Mouse (Mus musculus): ENCODE results near the gene Gm28230. TPM values are rescaled to one million over a fixed set of nuclear protein-coding genes. Genes with fewer than 3 reads are reported as not detected.

The Gm28230 gene
- 5.1 and 7.9 TPM in 2 replicates for polyA plus RNA-seq (2012; rRNA removed)

GRCm38 (mm10) chr2:74726551-74726950 is at the start of gene Gm28230:
Gene Gm28230 (plus strand): TSS chr2:74726728.

GRCm38 (mm10) chr2:74678891-74679595 is 47.5 kb upstream of the Gm28230 start, which contains the start of gene Hoxd11:
Gene Hoxd11 (plus strand): TSS chr2:74679557.

GRCm38 (mm10) chr2:74691022-74691951 is 35.2 kb upstream of the Gm28230 start, which contains the start of gene Hoxd10:
Gene Hoxd10 (plus strand): TSS chr2:74691924.

DNA sequence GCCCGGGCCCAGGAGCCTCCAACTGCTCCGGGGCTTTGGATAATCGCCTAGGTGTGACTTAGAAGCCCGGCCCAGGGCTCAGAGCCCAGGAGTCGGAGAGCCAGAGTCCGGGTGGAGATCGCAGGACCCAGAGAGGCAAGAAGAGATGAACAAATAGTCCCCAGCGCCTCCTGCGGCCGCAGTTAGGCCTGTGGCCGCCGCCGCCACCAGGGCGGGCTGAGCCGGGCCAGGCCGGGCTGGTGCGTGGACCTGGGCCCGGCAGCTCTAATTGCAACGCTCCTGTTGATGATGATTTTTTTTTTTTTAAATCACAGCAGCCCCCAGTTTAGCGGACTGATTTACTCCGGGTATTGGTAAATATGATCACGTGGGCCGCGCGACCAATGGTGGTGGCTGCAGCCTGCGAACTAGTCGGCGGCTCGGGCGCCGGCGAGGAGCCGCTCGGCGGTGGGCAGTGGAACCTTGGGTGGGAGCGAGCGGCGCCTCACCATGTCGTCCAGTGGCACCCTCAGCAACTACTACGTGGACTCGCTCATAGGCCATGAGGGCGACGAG is 28.9 kb upstream of the Gm28230 start, which contains the start of gene Hoxd9:
Hoxd9 (plus strand) TSS at position 161 of the 555 bp plus-strand sequence.

DNA sequence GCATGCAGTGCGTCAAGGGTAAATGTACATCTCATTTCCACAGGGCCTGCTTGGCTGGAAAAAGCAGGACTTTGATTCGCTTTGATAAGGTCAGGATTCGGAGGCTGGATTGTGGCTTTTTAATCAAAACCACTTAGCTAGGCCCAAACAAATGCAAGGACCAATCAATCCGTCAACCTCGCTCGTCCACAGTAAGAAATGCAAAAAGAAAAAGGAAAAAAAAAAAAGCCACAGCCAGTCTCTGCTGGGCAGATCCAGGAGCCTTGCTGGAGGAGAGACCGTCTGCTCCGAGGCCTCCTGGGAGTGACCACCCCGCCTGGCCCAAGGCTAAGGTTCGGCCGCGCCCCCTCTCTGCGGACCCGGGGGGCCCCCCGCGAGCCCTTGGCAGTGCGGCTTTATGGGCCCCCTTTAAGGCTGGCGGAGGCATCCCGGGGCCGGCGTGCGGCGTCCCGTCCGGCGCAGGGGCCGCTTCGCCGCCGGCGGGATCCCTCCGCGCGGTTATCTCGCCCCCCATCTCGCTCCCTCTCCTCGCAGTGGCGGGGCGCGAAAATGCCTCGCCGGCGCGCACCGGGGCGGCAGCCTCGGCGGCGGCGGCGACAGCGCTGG is 22.0 kb upstream of the Gm28230 start, which contains the start of gene Hoxd8:
Hoxd8 (plus strand) TSS at position 223 of the 606 bp plus-strand sequence.

GRCm38 (mm10) chr2:74711721-74712621 is 14.6 kb upstream of the Gm28230 start, which contains the start of the genes Hoxd3 and Hoxd4:
Gene Hoxd3 (plus strand): TSS chr2:74711927.
Gene Hoxd4 (plus strand): TSS chr2:74711929.

GRCm38 (mm10) chr2:74762522-74763244 is 36.2 kb downstream of the Gm28230 start, which contains the start of gene Hoxd1:
Gene Hoxd1 (plus strand): TSS chr2:74762980.

Other genes with a start within 250 kb of the Gm28230 start
- 3.1 and 4.2 TPM in 2 replicates for gene Lnpk, start 147.3 kb upstream of the Gm28230 start, polyA plus RNA-seq (2012; rRNA removed)
- 0.09 TPM in 1 of 2 replicates, not detected in the other for gene Evx2, start 67.2 kb upstream of the Gm28230 start, polyA plus RNA-seq (2012; rRNA removed)
- not detected in 2 replicates for gene Hoxd13, start 58.4 kb upstream of the Gm28230 start, polyA plus RNA-seq (2012; rRNA removed)
- not detected in 2 replicates for gene Hoxd12, start 51.7 kb upstream of the Gm28230 start, polyA plus RNA-seq (2012; rRNA removed)
- gene Hoxd11, start 47.2 kb upstream of the Gm28230 start, polyA plus RNA-seq (2012; rRNA removed), result 5.3 and 8.9 TPM in 2 replicates
- gene Hoxd10, start 34.8 kb upstream of the Gm28230 start, polyA plus RNA-seq (2012; rRNA removed), result 2.6 and 4.0 TPM in 2 replicates
- gene Hoxd9, start 29.0 kb upstream of the Gm28230 start, polyA plus RNA-seq (2012; rRNA removed), result 36.3 and 61.8 TPM in 2 replicates
- gene Hoxd8, start 22.1 kb upstream of the Gm28230 start, polyA plus RNA-seq (2012; rRNA removed), result 53.7 and 57.4 TPM in 2 replicates
- gene Hoxd3, start 14.8 kb upstream of the Gm28230 start, polyA plus RNA-seq (2012; rRNA removed), result 33.7 and 35.8 TPM in 2 replicates
- gene Hoxd4, start 14.8 kb upstream of the Gm28230 start, polyA plus RNA-seq (2012; rRNA removed), result 64.9 and 92.3 TPM in 2 replicates
- gene Hoxd1, start 36.3 kb downstream of the Gm28230 start, polyA plus RNA-seq (2012; rRNA removed), result not detected in 2 replicates
- gene Mtx2, start 99.1 kb downstream of the Gm28230 start, polyA plus RNA-seq (2012; rRNA removed), result 58.5 and 107 TPM in 2 replicates